Mouse (Mus musculus) kidney, adult 2 months (tissue): ENCODE measurements around the gene Blzf1.

ENCODE experiments used
- CTCF ChIP-seq: fragments of 200-500 bp; conservative IDR thresholded peaks from 2 replicates; pipeline ENCODE4 v1.5.1; 2011; ENCODE audit warnings: low read depth, mild to moderate bottlenecking, control low read depth, low read length, moderate library complexity, mixed read lengths; ENCODE audit not compliant: insufficient read depth, insufficient read length
- POLR2A ChIP-seq: fragments of 200-500 bp; IDR thresholded peaks from one replicate; pipeline ENCODE4 v1.6.1; 2011; ENCODE audit warnings: low read depth, low read length, control low read depth

DNA sequence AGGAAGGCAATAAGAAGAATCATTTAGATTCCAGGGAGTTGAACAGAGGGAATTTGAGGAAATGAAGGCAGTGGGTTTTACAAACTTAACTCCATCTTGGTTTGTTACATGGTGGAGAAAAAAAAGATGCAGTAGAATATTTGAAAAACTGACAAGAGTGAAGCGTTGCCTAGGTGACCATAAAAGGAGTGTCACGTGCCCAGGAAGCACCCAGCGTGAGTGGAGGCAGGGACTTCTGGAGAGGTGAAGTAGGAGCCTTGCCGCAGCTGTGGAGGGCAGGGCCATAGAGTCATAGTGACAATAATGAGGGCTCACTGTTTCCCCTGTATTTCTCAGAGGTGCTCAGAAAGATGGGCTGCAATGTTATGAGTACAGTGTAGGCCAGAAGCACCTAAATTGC is 28.0 kb downstream of the Blzf1 start:
- TF ChIP-seq POLR2A, result no peak
- no peak for TF ChIP-seq CTCF
